ENCODE assay signal across 13 mouse cellular contexts in genomic region chr19:3850076-3850475, GRCm38 (mm10). TPM values are rescaled to one million over a fixed set of nuclear protein-coding genes. Genes with fewer than 3 reads are reported as not detected.
A peak's percentile ranks its signal among the peaks of the same experiment; 100 is the strongest.
DNase-seq lines count a peak whose midpoint lies in the region; ATAC-seq lines count a peak whose summit lies in the region.
"Had no signal": no experiment of that assay in that cellular context is flagged by ENCODE, and none has a peak within 500 bp of the region (broad histone marks: within the 10 kb centered on the region; RNA-seq: fewer than 3 reads in every experiment).

No protein-coding gene starts in this region.

- WGBS in lung, embryonic 16.5 days = 39% methylated on average over 5 of the region's 5 CpGs
- 21% methylated on average over 5 of the region's 5 CpGs for WGBS in liver, embryonic 15.5 days (ENCODE audit: insufficient replicate concordance)
- 31% methylated on average over 5 of the region's 5 CpGs for WGBS in stomach, embryonic 16.5 days
- 42% methylated on average over 5 of the region's 5 CpGs for WGBS in forebrain, embryonic 16.5 days

- peaks cover 25% of the 10 kb centered on the region for H3K4me1 ChIP-seq in lung, embryonic 16.5 days (replicated peaks; ENCODE audit: control insufficient read depth, insufficient read depth, low read length)
- peaks cover 42% of the 10 kb centered on the region for H3K4me1 ChIP-seq in liver, embryonic 15.5 days (replicated peaks)
- H3K4me1 ChIP-seq in stomach, embryonic 16.5 days (ENCODE audit: control insufficient read depth, insufficient read depth, low read length) = peaks cover 13% of the 10 kb centered on the region
- peaks cover 20% of the 10 kb centered on the region for H3K4me1 ChIP-seq in forebrain, embryonic 16.5 days (replicated peaks; ENCODE audit: control insufficient read depth, insufficient read depth, low read length)

- peak; percentile 42 for DNase-seq in kidney, adult 11 months
- no peak for DNase-seq in kidney, postnatal 14 days
- DNase-seq in lung, postnatal 36 days = no peak
- DNase-seq: right cerebral cortex, postnatal 25 days had no signal

- H3K9me3 ChIP-seq in lung, embryonic 16.5 days (ENCODE audit: control insufficient read depth, low read length) = no peaks in the 10 kb centered on the region
- H3K9me3 ChIP-seq in liver, embryonic 15.5 days (replicated peaks) = no peaks in the 10 kb centered on the region
- H3K9me3 ChIP-seq in stomach, embryonic 16.5 days (replicated peaks; ENCODE audit: control insufficient read depth, low read length) = no peaks in the 10 kb centered on the region
- no peaks in the 10 kb centered on the region for H3K9me3 ChIP-seq in forebrain, embryonic 16.5 days (ENCODE audit: control insufficient read depth, low read length)
- H3K9me3 ChIP-seq: forebrain, embryonic 10.5 days; hindbrain, embryonic 12.5 days; neural tube, embryonic 13.5 days had no signal

- peak overlapping the region; percentile 77 for H3K27ac ChIP-seq in lung, embryonic 16.5 days (ENCODE audit: low read length)
- H3K27ac ChIP-seq in liver, embryonic 15.5 days (replicated peaks) = peak overlapping the region; percentile 77; the same call in 1 of the 2 replicates
- peak overlapping the region; percentile 71 for H3K27ac ChIP-seq in stomach, embryonic 16.5 days (ENCODE audit: low read length)
- no peak overlapping the region for H3K27ac ChIP-seq in forebrain, embryonic 16.5 days (ENCODE audit: low read length)

- no peak overlapping the region for H3K4me2 ChIP-seq in lung, embryonic 16.5 days (ENCODE audit: low read depth, low read length)
- peak overlapping the region; percentile 11; the same call in 1 of the 2 replicates for H3K4me2 ChIP-seq in liver, embryonic 15.5 days
- no peak overlapping the region for H3K4me2 ChIP-seq in stomach, embryonic 16.5 days (ENCODE audit: low read depth, low read length)
- no peak overlapping the region for H3K4me2 ChIP-seq in forebrain, embryonic 16.5 days (ENCODE audit: low read length)

- H3K9ac ChIP-seq in lung, embryonic 16.5 days (ENCODE audit: low read length) = no peak overlapping the region
- no peak overlapping the region for H3K9ac ChIP-seq in liver, embryonic 15.5 days
- H3K9ac ChIP-seq in stomach, embryonic 16.5 days (ENCODE audit: low read length) = no peak overlapping the region
- no peak overlapping the region for H3K9ac ChIP-seq in forebrain, embryonic 16.5 days (replicated peaks; ENCODE audit: low read depth, low read length)
- H3K9ac ChIP-seq: hindbrain, embryonic 12.5 days; liver, embryonic 14.5 days; neural tube, embryonic 13.5 days had no signal

- no peak overlapping the region for H3K4me3 ChIP-seq in lung, embryonic 16.5 days (ENCODE audit: low read length)
- no peak overlapping the region for H3K4me3 ChIP-seq in liver, embryonic 15.5 days (replicated peaks)
- H3K4me3 ChIP-seq in stomach, embryonic 16.5 days (replicated peaks; ENCODE audit: low read length) = no peak overlapping the region
- H3K4me3 ChIP-seq in forebrain, embryonic 16.5 days (replicated peaks; ENCODE audit: low read length) = no peak overlapping the region

- ATAC-seq in lung, embryonic 16.5 days (ENCODE audit: low read depth) = no peak
- no peak for ATAC-seq in liver, embryonic 15.5 days (ENCODE audit: insufficient read depth)
- no peak for ATAC-seq in stomach, embryonic 16.5 days (ENCODE audit: insufficient read depth, low FRiP score)
- ATAC-seq in forebrain, embryonic 16.5 days = no peak
- ATAC-seq: CD4-positive, CD25-positive, alpha-beta regulatory T cell, adult 4 months had no signal

- no peaks in the 10 kb centered on the region for H3K27me3 ChIP-seq in lung, embryonic 16.5 days (ENCODE audit: control insufficient read depth, insufficient read depth, low read depth, low read length)
- no peaks in the 10 kb centered on the region for H3K27me3 ChIP-seq in liver, embryonic 15.5 days
- no peaks in the 10 kb centered on the region for H3K27me3 ChIP-seq in stomach, embryonic 16.5 days (ENCODE audit: control insufficient read depth, insufficient read depth, low read length)
- no peaks in the 10 kb centered on the region for H3K27me3 ChIP-seq in forebrain, embryonic 16.5 days (replicated peaks; ENCODE audit: control insufficient read depth, insufficient read depth, low read length)
- H3K27me3 ChIP-seq: hindbrain, embryonic 12.5 days; neural tube, embryonic 13.5 days had no signal

- H3K36me3 ChIP-seq in lung, embryonic 16.5 days (ENCODE audit: control insufficient read depth, insufficient read depth, low read length) = no peaks in the 10 kb centered on the region
- no peaks in the 10 kb centered on the region for H3K36me3 ChIP-seq in liver, embryonic 15.5 days (replicated peaks)
- H3K36me3 ChIP-seq in stomach, embryonic 16.5 days (ENCODE audit: control insufficient read depth, insufficient read depth, low read length) = no peaks in the 10 kb centered on the region
- H3K36me3 ChIP-seq in forebrain, embryonic 16.5 days (ENCODE audit: control insufficient read depth, insufficient read depth) = no peaks in the 10 kb centered on the region
- H3K36me3 ChIP-seq: hindbrain, embryonic 12.5 days; neural tube, embryonic 13.5 days had no signal

RNA-seq across cellular contexts. Expression of gene Chka, which starts 1.5 kb away (rescaled TPM):
- polyA plus RNA-seq in lung, embryonic 16.5 days (2015; fragmentation: Nextera tagmentation; extraction: Ambion mirVana) = 56.8 and 60.0 TPM in 2 replicates
- polyA plus RNA-seq in liver, embryonic 15.5 days (2015; fragmentation: Nextera tagmentation; extraction: Ambion mirVana) = 20.1 and 24.8 TPM in 2 replicates
- polyA plus RNA-seq in stomach, embryonic 16.5 days (2015; fragmentation: Nextera tagmentation; extraction: Ambion mirVana) = 42.2 and 44.4 TPM in 2 replicates
- polyA plus RNA-seq in forebrain, embryonic 16.5 days (2015; fragmentation: Nextera tagmentation; extraction: Ambion mirVana) = 57.5 and 66.7 TPM in 2 replicates

RNA-seq across cellular contexts. Expression of gene Tcirg1, which starts 56.9 kb away (rescaled TPM):
- polyA plus RNA-seq in lung, embryonic 16.5 days (2015; fragmentation: Nextera tagmentation; extraction: Ambion mirVana) = 56.8 and 60.5 TPM in 2 replicates
- polyA plus RNA-seq in liver, embryonic 15.5 days (2015; fragmentation: Nextera tagmentation; extraction: Ambion mirVana) = 29.5 and 38.6 TPM in 2 replicates
- 43.1 and 46.6 TPM in 2 replicates for polyA plus RNA-seq in stomach, embryonic 16.5 days (2015; fragmentation: Nextera tagmentation; extraction: Ambion mirVana)
- 9.0 and 11.2 TPM in 2 replicates for polyA plus RNA-seq in forebrain, embryonic 16.5 days (2015; fragmentation: Nextera tagmentation; extraction: Ambion mirVana)
